Mouse (Mus musculus): Measurements from ENCODE around the gene Pop7. TPM values are rescaled to one million over a fixed set of nuclear protein-coding genes. Genes with fewer than 3 reads are reported as not detected.

Pop7 gene
- polyA plus RNA-seq, 1 experiment from 2014 or later: 54.0 TPM

DNA sequence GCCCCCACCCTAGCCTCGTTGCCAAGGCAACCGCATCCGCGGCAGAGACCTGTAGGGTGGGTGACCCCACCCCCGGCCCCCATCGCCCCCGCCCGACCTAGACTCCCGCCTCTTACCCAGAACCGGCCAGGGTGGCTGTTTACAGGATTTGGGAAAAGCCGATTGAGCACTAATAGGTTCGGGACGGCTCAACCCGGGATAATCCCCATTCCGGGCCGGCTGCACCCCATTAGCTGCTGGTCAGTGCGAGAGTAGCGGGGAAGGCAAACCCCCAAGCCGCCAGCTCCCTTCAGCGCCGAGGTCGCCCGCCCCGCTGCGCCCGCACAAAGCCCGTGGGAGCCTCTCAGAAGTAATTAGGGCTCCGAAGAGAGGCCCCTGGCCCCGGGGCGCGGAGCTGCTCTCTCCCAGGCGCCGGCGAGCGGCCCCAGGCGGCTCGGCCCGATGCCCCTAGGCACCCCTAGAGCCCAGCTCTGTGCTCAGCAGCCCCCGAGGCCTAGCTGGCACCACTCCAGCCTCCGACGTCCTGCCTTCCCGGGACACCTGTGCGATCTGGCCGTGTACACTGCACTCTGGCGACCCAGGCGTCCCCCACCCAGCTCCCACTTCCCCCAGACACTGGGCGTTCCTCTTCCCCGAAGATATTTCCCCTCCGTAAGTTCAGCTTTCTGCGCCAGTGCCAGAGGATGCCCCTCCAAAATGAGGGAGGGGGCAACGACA is 29.3 kb upstream of the Pop7 start:
- ATAC-seq (replicated peaks; ENCODE audit: insufficient number of reproducible peaks, low FRiP score, low TSS enrichment, low read depth): peak; percentile 5; the same call in 1 of the 2 replicates
- Histone ChIP-seq H3K4me1 (ENCODE audit: control insufficient read depth, insufficient read depth, low read length) (peaks cover 3% of the 10 kb centered on the region; the same call in 1 of the 2 replicates), H3K27ac (replicated peaks; ENCODE audit: low read depth, low read length) (peak overlapping the region; percentile 84), H3K4me3 (ENCODE audit: low read depth, low read length) (peak overlapping the region; percentile 84), H3K9me3 (replicated peaks; ENCODE audit: control insufficient read depth, low read length) (no peaks in the 10 kb centered on the region), H3K4me2 (ENCODE audit: low read depth, low read length) (peak overlapping the region; percentile 89), H3K9ac (replicated peaks; ENCODE audit: low read length) (peak overlapping the region; percentile 87), H3K27me3 (ENCODE audit: control insufficient read depth, insufficient read depth, low read length) (no peaks in the 10 kb centered on the region), H3K36me3 (replicated peaks; ENCODE audit: control insufficient read depth, insufficient read depth, low read depth, low read length) (peaks cover 15% of the 10 kb centered on the region)
- peak; percentile 24 for DNase-seq (ENCODE audit: low spot score)
- under 1% methylated on average over 49 of the region's 51 CpGs for WGBS

GRCm38 (mm10) chr5:137530588-137531413 is 28.5 kb upstream of the Pop7 start:
- H3K4me2 ChIP-seq (ENCODE audit: low read depth, low read length): peak overlapping the region; percentile 89
- no peaks in the 10 kb centered on the region for H3K27me3 ChIP-seq (ENCODE audit: control insufficient read depth, insufficient read depth, low read length)
- WGBS: under 1% methylated on average over 43 of the region's 46 CpGs
- DNase-seq (ENCODE audit: low spot score): peak; percentile 81
- H3K36me3 ChIP-seq (replicated peaks; ENCODE audit: control insufficient read depth, insufficient read depth, low read depth, low read length): peaks cover 15% of the 10 kb centered on the region
- H3K4me1 ChIP-seq (ENCODE audit: control insufficient read depth, insufficient read depth, low read length): peaks cover 3% of the 10 kb centered on the region; the same call in 1 of the 2 replicates
- no peaks in the 10 kb centered on the region for H3K9me3 ChIP-seq (replicated peaks; ENCODE audit: control insufficient read depth, low read length)
- peak overlapping the region; percentile 84 for H3K4me3 ChIP-seq (ENCODE audit: low read depth, low read length)
- peak overlapping the region; percentile 84 for H3K27ac ChIP-seq (replicated peaks; ENCODE audit: low read depth, low read length)
- H3K9ac ChIP-seq (replicated peaks; ENCODE audit: low read length): peak overlapping the region; percentile 87
- peak; percentile 34 for ATAC-seq (replicated peaks; ENCODE audit: insufficient number of reproducible peaks, low FRiP score, low TSS enrichment, low read depth)

- H3K27ac ChIP-seq (replicated peaks; ENCODE audit: low read depth, low read length): peak overlapping the region; percentile 84; the same call in 1 of the 2 replicates
- 76% methylated on average over 8 of the region's 8 CpGs for WGBS
- peaks cover 3% of the 10 kb centered on the region; the same call in 1 of the 2 replicates for H3K4me1 ChIP-seq (ENCODE audit: control insufficient read depth, insufficient read depth, low read length)
- H3K9me3 ChIP-seq (replicated peaks; ENCODE audit: control insufficient read depth, low read length): no peaks in the 10 kb centered on the region
- DNase-seq (ENCODE audit: low spot score): no peak
- H3K4me2 ChIP-seq (ENCODE audit: low read depth, low read length): peak overlapping the region; percentile 89
- peak overlapping the region; percentile 87; the same call in 1 of the 2 replicates for H3K9ac ChIP-seq (replicated peaks; ENCODE audit: low read length)
- peaks cover 19% of the 10 kb centered on the region for H3K36me3 ChIP-seq (replicated peaks; ENCODE audit: control insufficient read depth, insufficient read depth, low read depth, low read length)
- H3K27me3 ChIP-seq (ENCODE audit: control insufficient read depth, insufficient read depth, low read length): no peaks in the 10 kb centered on the region
- peak overlapping the region; percentile 84 for H3K4me3 ChIP-seq (ENCODE audit: low read depth, low read length)
- ATAC-seq (replicated peaks; ENCODE audit: insufficient number of reproducible peaks, low FRiP score, low TSS enrichment, low read depth): no peak
Observed at GRCm38 (mm10) chr5:137530075-137530474, 27.8 kb upstream of the Pop7 start.

GRCm38 (mm10) chr5:137529221-137529995 is 27.1 kb upstream of the Pop7 start:
- H3K4me2 ChIP-seq (ENCODE audit: low read depth, low read length): no peak overlapping the region; the same call in 1 of the 2 replicates
- ATAC-seq (replicated peaks; ENCODE audit: insufficient number of reproducible peaks, low FRiP score, low TSS enrichment, low read depth) (no peak), DNase-seq (ENCODE audit: low spot score) (no peak)
- H3K4me3 ChIP-seq (ENCODE audit: low read depth, low read length): no peak overlapping the region
- no peaks in the 10 kb centered on the region for H3K27me3 ChIP-seq (ENCODE audit: control insufficient read depth, insufficient read depth, low read length)
- no peaks in the 10 kb centered on the region for H3K9me3 ChIP-seq (replicated peaks; ENCODE audit: control insufficient read depth, low read length)
- WGBS: 64% methylated on average over 15 of the region's 15 CpGs
- H3K36me3 ChIP-seq (replicated peaks; ENCODE audit: control insufficient read depth, insufficient read depth, low read depth, low read length): peaks cover 25% of the 10 kb centered on the region
- H3K9ac ChIP-seq (replicated peaks; ENCODE audit: low read length): no peak overlapping the region
- no peak overlapping the region for H3K27ac ChIP-seq (replicated peaks; ENCODE audit: low read depth, low read length)
- peaks cover 3% of the 10 kb centered on the region; the same call in 1 of the 2 replicates for H3K4me1 ChIP-seq (ENCODE audit: control insufficient read depth, insufficient read depth, low read length)

DNA sequence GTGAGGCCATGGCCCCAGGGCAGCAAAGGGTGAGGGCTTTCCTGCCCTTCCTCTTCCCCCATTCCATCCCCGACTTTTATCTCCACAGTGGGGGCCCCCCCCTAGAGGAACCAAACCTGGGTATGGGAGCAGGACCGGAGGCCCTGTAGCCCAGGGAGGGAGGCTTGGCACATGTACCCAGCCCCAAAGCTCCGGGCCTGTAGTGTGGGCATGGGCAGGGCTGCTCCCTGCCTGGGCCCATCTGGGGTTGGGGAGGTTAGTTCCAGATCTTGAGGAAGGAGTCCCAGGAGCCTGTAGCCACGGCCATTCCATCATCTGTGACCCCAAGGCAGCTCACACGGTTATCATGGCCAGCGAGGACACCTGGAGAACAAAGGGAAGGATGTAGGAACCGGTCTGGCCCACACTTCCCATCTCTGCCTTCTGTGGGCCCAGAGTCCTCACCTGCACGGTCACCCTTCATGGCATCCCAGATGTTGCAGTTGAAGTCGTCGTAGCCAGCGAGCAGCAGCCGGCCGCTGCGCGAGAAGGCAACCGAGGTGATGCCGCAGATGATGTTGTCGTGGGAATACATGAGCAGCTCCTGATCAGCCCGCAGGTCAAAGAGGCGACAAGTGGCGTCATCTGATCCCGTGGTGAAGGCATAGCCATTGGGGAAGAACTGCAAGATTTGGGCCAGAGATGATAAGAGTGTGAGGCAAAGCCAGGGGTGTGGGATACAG is 26.1 kb upstream of the Pop7 start:
- Histone ChIP-seq H3K9me3 (replicated peaks; ENCODE audit: control insufficient read depth, low read length) (no peaks in the 10 kb centered on the region), H3K27me3 (ENCODE audit: control insufficient read depth, insufficient read depth, low read length) (no peaks in the 10 kb centered on the region), H3K4me1 (ENCODE audit: control insufficient read depth, insufficient read depth, low read length) (peaks cover 3% of the 10 kb centered on the region; the same call in 1 of the 2 replicates), H3K36me3 (replicated peaks; ENCODE audit: control insufficient read depth, insufficient read depth, low read depth, low read length) (peaks cover 34% of the 10 kb centered on the region), H3K4me2 (ENCODE audit: low read depth, low read length) (no peak overlapping the region), H3K4me3 (ENCODE audit: low read depth, low read length) (no peak overlapping the region), H3K27ac (replicated peaks; ENCODE audit: low read depth, low read length) (no peak overlapping the region), H3K9ac (replicated peaks; ENCODE audit: low read length) (no peak overlapping the region)
- DNase-seq (ENCODE audit: low spot score) (no peak), ATAC-seq (replicated peaks; ENCODE audit: insufficient number of reproducible peaks, low FRiP score, low TSS enrichment, low read depth) (no peak)
- 80% methylated on average over 22 of the region's 22 CpGs for WGBS

DNA sequence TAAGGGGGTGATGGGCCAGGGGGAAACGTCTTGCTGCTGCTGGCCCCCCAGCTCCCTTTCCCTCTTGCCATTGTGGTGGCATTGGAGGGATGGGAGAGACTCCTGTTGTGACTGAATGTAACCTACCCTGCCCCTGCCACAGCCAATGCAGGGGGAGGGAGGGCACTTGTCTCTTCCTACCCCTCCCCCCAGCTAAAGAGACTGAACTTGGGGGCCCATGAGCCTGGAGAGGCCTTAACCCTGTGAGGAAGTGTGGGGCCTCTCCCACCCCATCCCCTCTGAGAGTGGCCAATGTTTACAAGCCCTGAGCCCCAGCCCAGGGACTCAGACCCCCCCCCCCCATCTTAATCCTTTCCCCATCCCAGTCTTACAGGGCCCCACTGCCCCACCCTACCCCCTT is 25.1 kb upstream of the Pop7 start:
- H3K36me3 ChIP-seq (replicated peaks; ENCODE audit: control insufficient read depth, insufficient read depth, low read depth, low read length): peaks cover 41% of the 10 kb centered on the region
- 39% methylated on average over 1 of the region's 1 CpGs for WGBS
- ATAC-seq (replicated peaks; ENCODE audit: insufficient number of reproducible peaks, low FRiP score, low TSS enrichment, low read depth): no peak
- no peak overlapping the region for H3K9ac ChIP-seq (replicated peaks; ENCODE audit: low read length)
- no peaks in the 10 kb centered on the region for H3K27me3 ChIP-seq (ENCODE audit: control insufficient read depth, insufficient read depth, low read length)
- no peak overlapping the region for H3K4me3 ChIP-seq (ENCODE audit: low read depth, low read length)
- no peak for DNase-seq (ENCODE audit: low spot score)
- H3K4me1 ChIP-seq (ENCODE audit: control insufficient read depth, insufficient read depth, low read length): peaks cover 3% of the 10 kb centered on the region; the same call in 1 of the 2 replicates
- H3K9me3 ChIP-seq (replicated peaks; ENCODE audit: control insufficient read depth, low read length): no peaks in the 10 kb centered on the region
- H3K27ac ChIP-seq (replicated peaks; ENCODE audit: low read depth, low read length): no peak overlapping the region
- no peak overlapping the region for H3K4me2 ChIP-seq (ENCODE audit: low read depth, low read length)

- Histone ChIP-seq H3K4me3 (ENCODE audit: low read depth, low read length) (no peak overlapping the region), H3K27me3 (ENCODE audit: control insufficient read depth, insufficient read depth, low read length) (no peaks in the 10 kb centered on the region), H3K36me3 (replicated peaks; ENCODE audit: control insufficient read depth, insufficient read depth, low read depth, low read length) (peaks cover 48% of the 10 kb centered on the region), H3K4me2 (ENCODE audit: low read depth, low read length) (no peak overlapping the region), H3K27ac (replicated peaks; ENCODE audit: low read depth, low read length) (no peak overlapping the region), H3K9me3 (replicated peaks; ENCODE audit: control insufficient read depth, low read length) (no peaks in the 10 kb centered on the region), H3K9ac (replicated peaks; ENCODE audit: low read length) (no peak overlapping the region), H3K4me1 (ENCODE audit: control insufficient read depth, insufficient read depth, low read length) (peaks cover 3% of the 10 kb centered on the region; the same call in 1 of the 2 replicates)
- DNase-seq (ENCODE audit: low spot score): no peak
- ATAC-seq (replicated peaks; ENCODE audit: insufficient number of reproducible peaks, low FRiP score, low TSS enrichment, low read depth): no peak
- 58% methylated on average over 16 of the region's 16 CpGs for WGBS
Observed at GRCm38 (mm10) chr5:137526192-137526936, 24.0 kb upstream of the Pop7 start.

All from embryonic facial prominence, embryonic 11.5 days (tissue).